In the genomic region with DNA sequence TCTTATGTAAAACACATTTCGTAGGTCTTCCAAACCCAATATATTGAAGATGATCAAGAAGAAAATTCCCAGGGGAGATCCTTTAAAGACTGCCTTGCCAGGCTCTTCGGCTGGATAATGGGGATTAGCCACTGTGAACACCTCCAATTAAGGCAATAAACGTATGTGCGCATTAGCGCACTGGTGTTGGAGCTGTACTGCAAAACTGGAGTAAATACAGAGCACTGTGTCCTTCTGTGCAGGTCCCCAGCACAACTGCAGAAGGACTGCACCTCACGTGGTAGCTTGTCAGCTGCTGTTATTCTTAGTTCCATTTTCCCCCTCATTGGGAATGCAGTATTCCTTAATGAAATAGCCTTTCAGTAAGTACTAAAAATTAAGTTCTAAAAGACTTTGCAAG, we compare ENCODE assay signal across 17 mouse cellular contexts.
"Had no signal": no experiment of that assay in that cellular context is flagged by ENCODE, and none has a peak within 500 bp of the region (broad histone marks: within the 10 kb centered on the region; RNA-seq: fewer than 3 reads in every experiment).

No protein-coding gene starts in this region.

- DNase-seq: lung, adult 2 months; lung, postnatal 14 days; lung, postnatal 36 days; right cerebral cortex, postnatal 14 days; thymus, adult 2 months; thymus, postnatal 25 days; thymus, postnatal 4 days had no signal

- H3K9ac ChIP-seq: lung, embryonic 15.5 days; midbrain, embryonic 13.5 days; midbrain, embryonic 15.5 days; neural tube, embryonic 12.5 days; stomach, embryonic 15.5 days had no signal

- H3K36me3 ChIP-seq: lung, embryonic 15.5 days; midbrain, embryonic 13.5 days; midbrain, embryonic 15.5 days; neural tube, embryonic 12.5 days; stomach, embryonic 15.5 days had no signal

- H3K27me3 ChIP-seq: lung, embryonic 15.5 days; megakaryocyte, embryonic 14.5 days; midbrain, embryonic 13.5 days; midbrain, embryonic 15.5 days; neural tube, embryonic 12.5 days; stomach, embryonic 15.5 days had no signal

- ATAC-seq: lung, postnatal 0 days; midbrain, embryonic 13.5 days; midbrain, embryonic 15.5 days had no signal

- H3K4me2 ChIP-seq: lung, embryonic 15.5 days; midbrain, embryonic 11.5 days; midbrain, embryonic 13.5 days; midbrain, embryonic 15.5 days; neural tube, embryonic 12.5 days; stomach, embryonic 15.5 days had no signal

- H3K4me1 ChIP-seq: lung, embryonic 15.5 days; megakaryocyte, embryonic 14.5 days; midbrain, embryonic 13.5 days; midbrain, embryonic 15.5 days; neural tube, embryonic 12.5 days; stomach, embryonic 15.5 days had no signal

- H3K27ac ChIP-seq: lung, embryonic 15.5 days; macrophage; midbrain, embryonic 13.5 days; midbrain, embryonic 15.5 days; neural tube, embryonic 12.5 days; stomach, embryonic 15.5 days; stomach, postnatal 0 days had no signal

- H3K9me3 ChIP-seq: lung, embryonic 15.5 days; megakaryocyte, embryonic 14.5 days; midbrain, embryonic 13.5 days; midbrain, embryonic 15.5 days; neural tube, embryonic 12.5 days; stomach, embryonic 15.5 days had no signal

- H3K4me3 ChIP-seq: lung, embryonic 15.5 days; megakaryocyte, embryonic 14.5 days; midbrain, embryonic 13.5 days; midbrain, embryonic 15.5 days; neural tube, embryonic 12.5 days; stomach, embryonic 15.5 days had no signal
